Mouse (Mus musculus) small intestine, adult 2 months (tissue): Measurements from ENCODE around the gene Nup43.

Experiments used
- CTCF ChIP-seq: fragments of 200-500 bp; IDR thresholded peaks from 2 replicates; pipeline ENCODE4 v1.5.1; 2012; ENCODE audit warnings: low read depth, mild to moderate bottlenecking, control low read depth, inconsistent platforms, low read length, moderate library complexity, mixed read lengths; ENCODE audit not compliant: insufficient replicate concordance, insufficient read length; ENCODE audit errors: extremely low read depth
- POLR2A ChIP-seq: fragments of 200-500 bp; IDR thresholded peaks from 2 replicates; pipeline ENCODE4 v1.6.1; 2012; ENCODE audit warnings: low read depth, mild to moderate bottlenecking, control low read depth, inconsistent platforms, low read length, moderate library complexity

DNA sequence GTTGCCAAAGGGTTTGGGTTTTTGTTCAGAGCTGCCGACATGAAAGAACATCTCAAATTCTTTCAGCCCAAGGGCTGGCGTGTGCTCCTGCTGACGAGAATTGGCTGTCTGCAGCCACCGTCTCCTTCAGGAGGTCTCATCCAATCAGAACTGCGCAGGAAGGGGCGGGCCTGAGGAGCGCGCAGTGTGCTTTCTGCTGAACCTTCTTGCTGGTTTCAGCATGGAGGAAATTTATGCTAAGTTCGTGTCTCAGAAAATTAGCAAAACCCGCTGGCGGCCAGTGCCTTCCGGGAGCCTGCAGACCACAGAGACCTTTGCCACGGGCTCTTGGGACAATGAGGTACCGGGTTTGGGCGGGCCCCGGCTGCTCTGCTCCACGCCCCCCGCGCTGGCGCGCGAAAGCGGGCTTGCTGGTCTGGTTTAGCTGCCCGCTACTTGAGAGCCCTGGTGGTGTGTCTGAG is at the start of gene Nup43:
- no peak for TF ChIP-seq POLR2A
- TF ChIP-seq CTCF, result no peak
